Mouse (Mus musculus): ENCODE measurements around the gene Asb12.
"Not testable (repeated sequence)": the region's sequence is repeated elsewhere in the genome, so short reads cannot be mapped to it uniquely, and the experiment has no call there.

The Asb12 gene

DNA sequence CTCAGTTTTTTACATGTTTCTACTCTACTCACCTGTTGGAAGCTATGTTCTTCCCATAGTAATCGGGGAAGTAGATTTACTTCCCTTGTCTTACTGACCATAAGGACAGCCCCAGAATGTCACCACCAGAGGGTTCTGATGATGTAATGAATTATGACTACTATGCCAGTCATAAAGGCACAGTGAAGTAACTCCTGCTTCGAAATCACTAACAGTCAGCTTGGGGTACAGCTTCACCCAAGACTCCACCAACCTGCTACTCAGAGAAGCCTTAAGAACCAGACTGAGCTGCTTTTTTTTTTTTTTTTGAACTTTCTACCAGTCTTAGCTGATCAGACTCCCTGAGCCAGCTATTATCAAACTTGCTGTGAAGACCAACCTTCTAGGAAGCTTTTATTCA, at the start of gene Asb12, which contains the start of gene Pfn5:
Asb12 (minus strand) TSS at position 101 of the 400 bp plus-strand sequence.
Pfn5 (plus strand) TSS at position 218 of the 400 bp plus-strand sequence.
- no peak for DNase-seq (ENCODE audit: low spot score in 2 of 2)

DNA sequence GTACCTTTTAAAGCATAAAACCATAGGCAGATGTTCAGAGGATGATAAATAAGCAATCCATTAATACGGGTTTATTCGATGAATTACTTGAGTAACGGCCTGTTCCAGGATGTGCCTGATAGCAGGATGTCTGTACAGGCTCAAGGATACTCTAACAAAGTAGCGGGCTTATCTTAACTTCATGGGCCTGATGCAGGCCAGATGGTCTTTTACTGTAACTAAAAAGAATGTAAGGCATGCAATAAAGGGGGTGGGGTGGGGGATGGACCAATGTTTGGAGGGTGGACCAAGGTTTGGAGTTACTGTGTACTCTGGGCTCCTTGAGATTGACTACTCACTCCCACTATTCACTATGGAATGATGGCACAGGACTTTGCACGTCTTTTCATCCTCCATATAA, 42.8 kb upstream of the Asb12 start:
- no peak for DNase-seq (ENCODE audit: low spot score in 2 of 2)

DNA sequence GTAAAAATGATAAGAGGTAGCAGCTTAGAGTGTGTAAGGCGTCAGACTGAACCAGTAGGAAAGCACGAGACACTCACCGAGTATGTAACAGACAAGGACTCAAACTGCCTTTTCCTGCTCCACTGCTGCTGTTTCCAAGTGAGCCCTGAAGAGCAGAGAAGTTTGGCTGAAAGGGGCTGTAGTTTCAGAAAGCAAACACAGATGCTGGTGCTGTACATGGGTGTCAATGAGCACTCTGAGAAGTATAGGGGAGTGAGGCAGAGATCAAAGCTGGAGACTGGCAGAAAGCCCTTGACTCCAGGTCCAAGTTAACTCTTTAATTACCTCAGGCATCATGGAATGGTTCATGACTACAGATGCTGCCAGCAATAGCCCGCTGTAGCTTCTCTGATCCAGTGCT, 3.5 kb downstream of the Asb12 start:
- no peak for DNase-seq (ENCODE audit: low spot score in 2 of 2)

DNA sequence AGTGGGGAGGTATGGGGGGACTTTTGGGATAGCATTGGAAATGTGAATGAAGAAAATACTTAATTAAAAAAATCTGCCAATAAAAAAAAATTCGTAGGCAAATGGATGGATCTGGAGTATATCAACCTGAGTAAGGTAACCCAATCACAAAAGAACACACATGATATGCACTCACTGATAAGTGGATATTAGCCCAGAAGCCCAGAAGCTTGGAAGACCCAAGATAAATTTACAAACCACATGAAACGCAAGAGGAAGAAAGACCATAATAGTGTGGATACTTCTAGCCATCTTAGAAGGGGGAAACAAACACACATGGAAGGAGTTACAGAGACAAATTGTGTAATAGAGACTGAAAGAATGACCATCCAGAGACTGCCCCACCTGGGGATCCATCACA, 22.3 kb downstream of the Asb12 start:
- not testable (repeated sequence) for DNase-seq (ENCODE audit: low spot score in 2 of 2)

DNA sequence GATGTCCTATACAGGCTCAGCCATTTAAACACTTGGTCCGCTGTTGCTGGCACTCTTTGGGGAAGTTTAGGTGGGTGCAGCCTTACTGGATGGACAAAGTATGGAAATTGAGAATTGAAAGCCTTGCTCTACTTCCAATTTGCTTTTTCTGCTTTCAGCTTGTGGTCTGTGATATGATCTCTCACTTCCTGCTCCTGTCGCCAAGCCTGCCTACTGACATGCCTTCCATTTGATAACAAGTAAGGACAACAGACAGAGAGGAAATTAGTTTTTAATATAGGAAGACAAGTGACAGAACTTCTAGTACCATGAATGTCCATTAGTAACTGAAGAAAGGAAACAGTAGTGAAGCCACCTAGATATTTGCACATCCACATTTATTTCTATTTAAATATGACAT, 32.6 kb downstream of the Asb12 start:
- DNase-seq (ENCODE audit: low spot score in 2 of 2), result no peak

DNA sequence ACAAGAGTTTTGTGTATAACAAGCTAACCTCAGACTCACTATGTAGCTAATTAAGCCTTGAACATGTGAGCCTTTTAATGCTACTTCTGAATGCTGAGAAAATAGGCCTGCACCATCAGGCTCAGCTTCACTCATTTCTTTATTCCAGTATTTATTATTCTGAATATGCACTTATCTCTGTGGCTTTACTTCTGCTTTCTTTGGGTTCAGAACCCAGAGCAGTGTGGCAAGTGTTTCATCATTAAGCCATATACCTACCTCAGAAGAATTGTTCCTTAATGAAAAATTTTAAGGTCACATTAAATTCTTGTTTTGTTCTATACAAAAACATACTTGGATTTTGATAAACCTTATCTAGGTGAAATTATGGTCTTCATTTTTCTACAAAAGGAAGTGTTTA, 33.9 kb downstream of the Asb12 start:
- DNase-seq (ENCODE audit: low spot score in 2 of 2), result no peak

DNA sequence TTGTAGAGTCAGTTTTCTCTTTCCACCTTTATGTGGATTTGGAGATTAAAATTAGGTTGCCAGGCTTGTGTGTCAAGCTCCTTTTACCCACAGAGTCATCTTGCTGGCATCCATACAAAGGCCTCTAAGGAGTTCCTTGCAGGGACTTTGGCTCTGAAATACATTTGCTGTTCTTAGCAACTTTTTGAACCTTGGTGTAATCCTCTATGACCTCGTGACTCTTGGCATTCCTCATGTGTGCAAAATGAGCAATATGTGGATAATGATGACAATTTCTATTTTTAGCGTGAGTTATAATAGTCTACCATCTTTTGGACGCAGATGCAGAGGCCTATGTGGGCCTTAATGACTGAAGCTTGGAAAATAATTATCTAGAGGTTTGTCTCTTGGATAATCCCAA, 100.6 kb downstream of the Asb12 start:
- no peak for DNase-seq (ENCODE audit: low spot score in 2 of 2)

DNA sequence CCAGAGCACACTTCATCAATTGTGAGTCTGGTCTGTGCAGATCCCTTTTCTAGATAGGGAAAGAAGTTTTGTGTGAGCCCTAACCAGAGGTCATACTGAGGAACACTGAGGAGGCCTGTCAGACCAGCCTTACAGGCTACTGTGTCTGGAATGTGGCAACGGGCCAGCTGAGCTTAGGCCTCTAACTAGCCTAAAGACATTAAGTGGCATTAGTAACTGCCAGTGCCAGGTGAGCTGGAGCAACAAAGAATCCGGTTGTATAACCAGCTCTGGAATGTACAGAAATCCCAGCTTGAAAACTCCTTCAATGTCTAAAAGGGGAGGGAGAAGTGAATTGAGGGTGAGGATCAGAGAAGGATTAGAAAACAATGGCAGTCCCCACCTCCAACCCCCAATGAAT, 111.9 kb downstream of the Asb12 start:
- no peak for DNase-seq (ENCODE audit: low spot score in 2 of 2)

DNA sequence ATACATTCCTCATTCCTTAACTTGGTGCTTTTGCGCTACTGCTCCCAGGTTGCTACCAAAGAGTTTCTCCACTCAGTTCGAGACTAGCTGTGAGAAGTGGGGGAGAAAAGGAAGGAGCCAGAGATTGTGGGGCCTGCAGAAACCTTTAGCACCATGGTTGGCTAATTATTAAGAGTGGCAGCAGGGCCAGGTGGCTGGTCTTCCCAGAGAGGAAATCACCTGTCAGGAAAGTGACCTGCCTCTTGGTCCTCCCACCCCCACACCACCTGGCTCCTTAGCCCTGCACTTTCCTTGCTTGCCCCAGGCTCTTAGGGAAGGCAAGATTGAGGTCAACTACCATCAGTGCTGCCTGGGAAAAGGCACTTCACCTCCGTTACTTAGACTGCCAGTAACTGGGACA, 112.6 kb downstream of the Asb12 start:
- DNase-seq (ENCODE audit: low spot score in 2 of 2), result no peak

DNA sequence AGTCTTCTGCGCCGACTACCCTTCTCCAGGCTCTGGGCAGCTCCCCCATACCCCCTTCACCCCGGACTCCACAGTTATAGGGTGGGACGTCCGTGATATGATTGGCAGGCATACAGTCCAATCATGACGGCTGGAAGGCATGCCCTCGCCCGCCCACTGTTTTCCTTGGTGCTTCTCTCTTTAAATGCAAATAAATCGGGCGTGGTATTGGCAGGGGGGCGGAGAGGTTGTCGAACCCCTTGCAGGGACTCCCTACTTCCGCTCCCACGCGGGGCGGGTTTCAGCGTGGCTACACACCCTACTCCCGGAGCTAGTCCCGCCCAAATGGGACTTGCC, 113.0 kb downstream of the Asb12 start, which contains the start of gene Amer1:
Amer1 (minus strand) TSS at position 97 of the 336 bp plus-strand sequence.
- peak; percentile 61 to 68 for DNase-seq (ENCODE audit: low spot score in 2 of 2)

DNA sequence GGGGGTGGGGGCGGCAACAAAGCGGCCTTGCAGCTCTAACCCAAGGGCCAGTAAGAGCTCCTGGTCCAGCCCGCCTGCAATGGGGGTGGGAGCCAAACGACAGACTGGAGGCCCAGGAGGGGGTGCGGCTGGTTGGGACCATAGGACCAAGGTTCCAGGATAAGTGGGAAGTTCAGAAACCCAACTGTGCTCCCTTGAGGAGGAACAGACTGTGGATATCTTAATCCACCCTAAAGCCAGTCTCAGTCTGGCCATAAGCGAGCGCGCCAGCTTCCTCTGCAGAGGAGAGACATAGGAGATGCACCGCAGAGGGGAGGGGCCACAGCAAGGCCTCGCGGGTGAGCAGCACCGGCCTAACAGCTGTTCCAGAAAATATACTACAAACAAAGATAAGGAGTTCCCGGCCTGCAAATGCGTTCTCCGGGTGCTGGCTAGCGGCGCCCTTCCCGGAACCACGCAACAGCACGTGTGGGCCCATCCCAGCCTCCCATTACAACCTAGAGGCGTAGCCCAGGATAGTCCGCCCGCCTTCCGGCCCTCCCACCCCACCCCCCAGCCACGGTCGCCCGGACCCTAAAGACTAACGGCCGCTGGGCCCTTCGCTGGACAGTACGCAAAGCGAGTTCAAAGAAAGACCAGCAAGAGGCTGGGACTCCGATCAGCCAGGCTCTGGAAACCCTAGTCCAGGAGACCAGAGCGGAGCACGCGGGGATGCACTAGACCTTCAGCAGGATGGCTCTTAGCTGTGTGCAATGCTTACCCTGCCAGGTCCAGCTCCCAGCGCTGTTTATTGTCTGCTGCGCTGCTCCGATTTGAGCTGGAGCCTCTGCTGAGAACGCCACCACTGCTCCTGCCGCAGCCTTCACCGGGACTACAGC, 113.7 kb downstream of the Asb12 start:
- no peak for DNase-seq (ENCODE audit: low spot score in 2 of 2)

DNA sequence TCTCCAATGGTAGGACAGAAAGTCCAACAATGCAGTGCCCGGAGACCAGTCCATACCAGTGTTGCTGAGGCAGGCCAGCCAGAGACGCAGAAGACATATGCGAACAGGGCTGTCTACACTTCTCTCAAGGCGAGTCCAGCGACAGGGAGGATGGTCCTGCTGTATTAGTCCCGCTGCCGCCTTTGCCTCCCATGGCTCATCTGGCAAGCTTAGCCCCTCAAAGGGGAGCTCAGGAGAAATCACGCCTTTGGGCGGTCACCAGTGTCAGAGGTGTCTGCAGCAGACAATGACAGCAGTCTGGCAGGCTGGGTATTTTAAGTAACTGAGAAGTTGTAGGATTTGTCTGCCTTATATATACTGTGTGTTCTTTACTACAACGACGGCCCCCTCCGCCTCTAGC, 114.4 kb downstream of the Asb12 start:
- DNase-seq (ENCODE audit: low spot score in 2 of 2), result no peak

DNA sequence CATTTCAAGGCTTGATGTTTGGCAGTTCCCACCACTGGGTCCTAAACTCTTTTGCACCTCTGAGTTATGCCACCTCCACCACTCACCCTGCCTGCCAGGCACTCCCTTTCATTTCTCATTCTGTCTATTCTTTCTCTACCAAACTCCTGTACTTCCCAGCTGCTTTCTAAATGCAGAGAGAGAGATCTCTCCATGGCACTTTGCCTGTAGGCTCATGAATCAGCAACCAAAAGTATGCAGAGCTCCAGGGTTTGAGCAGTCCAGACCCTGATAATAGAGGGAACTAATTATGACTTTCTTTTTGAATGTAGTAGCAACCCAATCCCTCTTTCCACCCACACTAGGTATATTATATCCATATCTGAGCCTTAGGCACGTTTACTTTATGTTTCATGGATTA, 115.5 kb downstream of the Asb12 start:
- no peak for DNase-seq (ENCODE audit: low spot score in 2 of 2)

DNA sequence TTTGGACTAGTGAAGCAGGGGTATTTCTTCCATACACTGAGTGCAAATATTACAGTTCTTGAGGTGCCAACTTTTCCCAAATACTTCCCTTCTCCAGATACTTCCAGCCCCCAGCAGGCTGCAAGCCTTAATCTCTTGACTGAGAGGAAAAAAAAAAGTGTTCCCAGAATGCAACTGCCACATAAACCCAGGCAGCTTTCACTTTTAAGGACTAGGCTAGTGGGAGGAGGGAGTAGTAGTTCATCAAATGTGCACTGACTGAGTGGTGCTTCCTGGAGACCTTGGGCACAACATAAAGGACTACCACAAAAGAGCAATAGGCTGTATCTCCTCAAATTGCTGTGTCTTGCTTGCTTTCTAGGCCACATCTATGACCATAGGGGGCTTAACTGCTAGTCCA, 116.5 kb downstream of the Asb12 start:
- DNase-seq (ENCODE audit: low spot score in 2 of 2), result no peak

DNA sequence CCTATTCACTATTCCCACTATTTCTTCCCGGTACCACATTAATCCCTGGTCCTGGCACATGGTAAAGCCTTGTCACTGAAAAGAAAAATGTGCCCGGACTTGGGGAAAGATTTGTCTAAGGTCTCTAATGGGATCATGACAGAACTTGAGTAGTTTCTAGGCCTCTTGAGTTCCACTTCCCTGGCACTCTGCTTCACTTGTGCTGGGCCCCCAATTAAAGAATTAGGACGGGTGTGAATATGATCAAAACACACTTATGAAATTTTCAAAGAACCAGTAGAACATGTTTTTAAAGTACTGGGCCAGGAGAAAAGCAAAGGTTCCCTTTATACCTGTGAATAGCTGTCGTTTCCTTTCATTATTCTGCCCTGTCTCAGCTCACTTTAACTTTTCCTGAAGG, 119.3 kb downstream of the Asb12 start:
- DNase-seq (ENCODE audit: low spot score in 2 of 2), result no peak

DNA sequence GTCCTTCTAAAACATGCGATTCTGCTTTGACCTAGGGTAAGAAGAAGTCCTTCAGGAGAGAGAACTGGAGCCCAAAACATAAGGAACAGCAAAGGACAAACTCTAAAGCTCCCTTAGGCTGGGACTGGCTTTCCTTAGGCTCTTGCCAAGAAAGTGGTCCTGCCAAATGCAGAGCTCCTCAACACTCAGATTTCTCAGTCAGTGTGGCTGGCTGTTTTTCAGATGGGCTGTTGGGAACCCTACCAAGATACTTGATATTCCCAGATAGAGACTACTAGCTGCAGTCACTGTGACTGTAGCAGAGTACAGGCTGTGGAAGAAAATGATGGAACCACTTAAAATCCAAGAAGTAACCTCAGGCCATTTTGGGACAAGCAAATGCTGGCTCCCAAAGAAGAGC, 120.6 kb downstream of the Asb12 start:
- DNase-seq (ENCODE audit: low spot score in 2 of 2), result no peak
